Mouse (Mus musculus): Measurements from ENCODE around the gene Pogz.

DNA sequence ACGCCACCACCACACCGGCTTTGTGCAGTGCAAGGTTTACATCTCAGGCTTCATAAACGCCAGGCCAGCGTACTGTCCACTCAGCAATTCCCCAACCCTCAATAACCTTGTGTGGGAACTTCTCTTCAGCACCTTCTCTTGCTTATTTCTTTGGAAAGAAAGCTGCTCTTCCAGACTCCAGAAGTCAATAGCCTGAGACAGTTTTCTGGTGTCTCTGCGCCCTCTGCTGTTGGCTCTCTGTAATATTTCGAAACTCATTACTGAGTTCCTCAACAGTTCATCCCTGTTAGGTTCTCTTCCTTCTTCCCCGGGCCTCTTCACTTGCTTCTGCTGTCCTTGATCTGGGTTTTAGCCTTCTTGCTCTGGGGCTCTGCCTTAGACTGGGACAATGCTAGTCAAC is 65.4 kb downstream of the Pogz start:
- peak; percentile 55; the same call in 1 of the 2 replicates for TF ChIP-seq CTCF (IDR thresholded peaks at IDR 0.05; ENCODE audit: borderline replicate concordance, insufficient read depth, low read depth, low read length)
- TF ChIP-seq POLR2A (IDR thresholded peaks at IDR 0.05; ENCODE audit: borderline replicate concordance, insufficient read depth, low read length) = no peak

Measured in cerebellum, adult 2 months (tissue).